Mouse (Mus musculus) lung, postnatal 36 days (tissue): ENCODE measurements around the gene Ctbs.
A peak's percentile ranks its signal among the peaks of the same experiment; 100 is the strongest.

ENCODE experiments used
- DNase-seq: peaks from one replicate; pipeline ENCODE4 v3.0.0; 2022; ENCODE audit warnings: mixed read lengths

Ctbs gene

GRCm38 (mm10) chr3:146499431-146500002, 49.9 kb downstream of the Ctbs start, which contains the start of the genes Spata1 and Gng5:
Gene Spata1 (minus strand): TSS chr3:146499753.
Gene Gng5 (plus strand): TSS chr3:146499807.
- peak; percentile 88 for DNase-seq

DNA sequence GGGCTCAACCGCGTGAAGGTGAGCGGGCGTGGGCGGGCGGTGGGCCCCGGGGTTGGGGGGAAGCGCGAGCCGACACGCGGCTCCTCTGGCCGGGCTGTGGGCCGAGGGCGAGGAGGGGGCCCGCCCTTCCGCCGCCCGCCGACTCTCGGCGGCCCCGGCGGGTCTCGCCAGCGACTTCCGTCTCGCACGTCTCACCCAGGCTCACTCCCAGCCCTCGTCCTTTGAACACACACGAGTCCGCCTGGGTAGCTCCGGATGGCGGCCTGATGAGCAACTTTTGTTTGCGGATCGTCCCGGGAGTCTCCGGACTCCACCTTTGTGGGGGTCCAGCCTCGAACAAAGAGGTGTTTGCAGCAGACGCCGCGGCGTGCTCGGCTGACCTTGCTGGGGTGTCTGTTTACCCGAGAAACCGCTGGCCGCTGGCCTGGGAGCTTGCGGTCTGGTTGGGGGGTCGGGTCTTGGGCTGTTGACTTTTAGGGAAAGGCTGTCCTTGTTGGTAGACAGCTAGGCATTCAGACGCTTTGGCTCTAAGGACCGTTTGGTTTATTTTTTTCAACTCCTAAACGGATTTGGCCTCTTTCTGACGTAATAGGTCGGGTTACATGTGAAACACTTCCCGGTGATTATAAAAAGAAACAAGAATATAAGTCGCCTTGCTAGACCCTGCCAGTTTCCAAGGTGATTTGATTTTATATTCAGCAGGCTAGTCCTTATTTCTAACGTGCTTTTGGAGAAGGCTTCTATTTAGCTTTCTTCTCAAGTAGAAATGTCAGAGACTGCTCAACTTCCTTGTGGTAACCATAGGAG, 50.6 kb downstream of the Ctbs start:
- DNase-seq = peak; percentile 59

DNA sequence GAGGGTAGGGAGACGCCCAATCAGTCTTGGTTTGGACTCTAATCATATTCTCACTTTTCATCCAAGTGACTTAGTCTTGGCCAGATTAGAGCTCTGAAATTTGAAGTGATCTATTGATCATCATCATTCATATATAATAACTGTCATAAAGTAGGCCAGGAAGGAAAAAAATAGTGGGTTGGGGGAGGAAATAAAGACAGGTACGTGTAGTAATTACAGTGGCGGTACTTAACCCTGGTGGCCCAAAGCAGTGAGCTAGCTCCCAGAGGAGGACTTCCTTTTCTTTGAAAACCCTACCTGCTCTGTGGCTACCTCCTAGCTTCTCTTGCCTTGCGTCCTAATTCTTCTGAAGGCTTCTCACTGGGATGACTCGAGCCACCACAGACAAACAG, 51.2 kb downstream of the Ctbs start:
- DNase-seq = no peak

DNA sequence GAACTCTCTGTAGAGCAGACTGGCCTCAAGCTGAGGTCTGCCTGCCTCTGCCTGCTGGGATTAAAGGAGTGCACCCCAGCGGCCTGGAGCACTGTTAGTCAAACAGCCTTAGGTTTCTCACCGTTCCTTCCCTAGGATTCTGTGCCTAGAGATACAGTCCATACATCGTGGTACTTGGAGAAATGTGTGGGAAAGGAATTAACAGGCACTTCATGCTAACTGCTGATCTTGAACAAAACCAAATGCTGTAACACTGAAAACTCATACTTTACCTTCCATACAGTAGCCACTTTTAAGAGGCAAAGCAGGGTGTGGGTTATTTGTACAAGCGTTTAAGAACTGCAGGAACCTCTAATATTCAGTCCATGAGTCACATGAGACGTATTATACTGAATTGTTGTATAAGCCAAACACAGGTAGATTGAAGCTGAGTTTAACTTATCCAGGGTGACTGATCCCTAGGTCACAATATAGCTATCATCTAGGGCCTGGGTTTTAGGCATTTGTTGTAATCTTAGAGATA, 52.1 kb downstream of the Ctbs start:
- DNase-seq = peak; percentile 28

DNA sequence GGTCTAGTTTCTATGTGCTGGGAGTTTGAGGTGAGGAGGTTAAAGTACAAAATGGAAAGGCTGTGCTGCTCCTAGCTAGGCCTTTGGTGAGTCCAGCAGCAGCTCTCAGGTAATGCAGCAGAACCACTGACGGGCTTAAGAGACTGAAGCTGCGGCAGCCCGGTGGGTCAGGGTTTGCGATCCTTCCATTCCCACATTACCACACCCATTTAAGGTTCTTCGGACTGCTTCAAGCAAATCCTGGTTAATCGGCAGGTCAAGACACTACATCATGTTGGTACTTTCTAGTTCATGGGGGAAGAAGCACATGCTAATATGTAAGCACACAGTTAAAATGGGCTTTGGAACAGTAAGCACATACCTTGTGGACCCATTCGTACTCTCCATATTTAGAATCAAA, 57.1 kb downstream of the Ctbs start:
- no peak for DNase-seq
